Mouse (Mus musculus) B cell, adult 2 months (primary cell): ENCODE measurements around the gene Nrxn1.

ENCODE experiments used
- DNase-seq, 2 experiments: peaks; one replicate each; pipeline ENCODE4 v3.0.0; 2022

Gene Nrxn1

DNA sequence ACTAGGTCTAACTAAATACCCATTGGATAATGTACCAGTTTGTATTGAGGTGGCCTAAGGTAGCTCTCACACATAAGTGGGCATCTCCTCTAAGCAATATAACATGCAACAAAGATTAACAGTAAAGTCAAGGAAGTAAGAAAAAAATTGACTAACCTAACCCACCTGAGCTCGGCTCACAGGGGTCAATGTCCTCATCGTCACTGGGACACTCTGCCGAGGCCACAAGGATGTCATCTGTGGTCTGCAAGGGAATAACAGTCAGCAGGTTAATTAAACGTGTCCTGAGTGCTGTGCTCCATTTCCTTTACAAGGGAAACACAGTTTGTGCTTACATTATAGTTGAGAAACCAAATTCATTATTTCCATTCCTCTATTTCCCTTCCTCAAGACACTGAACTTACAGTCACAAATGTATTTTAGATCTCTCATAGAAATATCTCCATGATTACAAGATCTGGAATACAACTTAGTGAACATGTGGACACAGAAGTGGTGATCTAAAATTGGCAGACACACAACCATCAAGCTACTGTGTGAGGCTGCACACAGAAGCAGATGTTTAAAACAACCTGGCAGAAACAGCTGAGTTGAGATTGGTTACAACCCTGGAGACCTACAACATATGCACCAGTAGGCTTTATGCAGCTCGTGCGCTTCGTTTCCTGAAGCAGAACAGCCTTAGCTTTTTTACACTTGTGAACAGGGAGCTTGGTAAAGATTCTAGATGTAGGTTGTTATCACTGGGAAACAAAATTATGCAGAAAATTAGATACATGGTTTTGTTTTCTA, 1033.4 kb downstream of the Nrxn1 start:
- no peak for DNase-seq

DNA sequence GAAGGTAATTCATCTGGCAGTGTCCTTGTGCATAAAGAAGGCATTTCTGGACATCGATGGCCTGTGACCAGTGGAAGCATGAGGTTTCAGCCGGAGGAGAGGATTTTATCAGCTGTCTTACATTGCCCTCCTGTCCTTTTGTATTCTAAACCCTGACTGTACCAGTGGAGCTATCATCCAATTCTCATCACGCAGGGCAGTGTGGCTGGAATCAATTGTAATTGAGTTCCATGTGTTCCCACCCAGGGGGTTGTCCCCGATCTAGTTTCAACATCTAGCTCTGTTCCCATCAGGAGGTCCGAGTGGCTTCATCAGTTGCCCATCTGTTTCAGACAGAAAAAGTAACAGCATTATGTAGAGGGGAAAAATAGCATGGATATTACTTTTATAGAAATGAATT, 1038.6 kb downstream of the Nrxn1 start:
- DNase-seq, result no peak

GRCm38 (mm10) chr17:90039316-90039715, 1053.6 kb downstream of the Nrxn1 start:
- no peak for DNase-seq

DNA sequence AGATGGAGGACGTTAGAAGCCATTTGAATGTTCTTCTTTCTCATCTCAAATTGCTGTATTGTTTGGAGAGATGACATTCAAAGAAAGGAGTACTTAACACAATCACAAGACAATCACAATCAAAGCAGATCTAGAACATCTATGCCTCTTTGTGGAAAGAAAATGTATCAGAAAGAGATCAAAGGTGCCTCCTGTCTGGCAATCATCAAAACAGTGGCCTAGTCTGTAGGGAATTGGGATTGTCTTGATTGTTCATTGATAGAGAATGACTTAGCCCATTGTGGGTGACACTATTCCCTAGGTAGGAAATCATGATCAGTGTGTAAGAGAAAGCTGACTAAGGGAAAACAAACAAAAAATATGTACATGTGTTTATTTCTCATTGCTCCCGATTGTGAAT, 1060.5 kb downstream of the Nrxn1 start:
- no peak for DNase-seq

DNA sequence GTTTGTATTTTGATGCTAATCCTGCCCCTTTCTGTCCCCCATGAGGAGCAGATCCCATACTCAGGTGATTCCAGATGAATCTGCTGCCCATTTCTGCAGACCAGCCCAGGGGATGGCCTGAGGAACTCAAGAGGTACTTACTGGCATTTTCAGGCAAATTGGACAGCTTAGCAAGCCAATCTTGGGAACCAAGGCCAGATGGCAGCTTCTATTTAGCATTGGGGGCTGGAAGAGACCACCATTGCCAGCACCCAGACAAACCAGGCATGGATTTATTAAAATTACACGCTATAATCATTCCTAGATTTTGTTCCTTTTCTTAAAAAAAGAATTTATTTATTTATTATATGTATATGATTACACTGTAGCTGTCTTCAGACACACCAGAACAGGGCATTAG, 1076.2 kb downstream of the Nrxn1 start:
- DNase-seq, result no peak

- no peak for DNase-seq
Observed at GRCm38 (mm10) chr17:90011761-90012160, 1081.1 kb downstream of the Nrxn1 start.

GRCm38 (mm10) chr17:90007438-90008109, 1085.3 kb downstream of the Nrxn1 start:
- no peak for DNase-seq

DNA sequence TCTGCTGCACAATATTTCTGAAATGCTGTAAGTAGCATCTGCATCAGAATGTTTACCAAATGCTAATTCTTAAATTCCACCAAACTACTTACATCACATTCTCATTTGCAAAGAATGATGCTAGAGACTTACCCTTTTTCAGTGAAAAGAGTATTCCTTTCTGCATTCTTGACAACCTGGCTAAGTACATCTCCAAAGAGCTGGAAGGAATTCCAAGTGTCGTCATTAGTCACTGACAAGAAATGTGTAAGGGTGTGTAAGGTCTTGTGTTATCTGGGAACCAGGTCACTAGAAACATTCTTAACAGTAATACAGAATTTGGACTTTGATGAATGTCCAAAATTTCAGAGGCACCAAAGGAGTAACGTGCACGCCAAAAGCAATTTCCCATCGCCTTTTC, 1102.2 kb downstream of the Nrxn1 start:
- no peak for DNase-seq
